Mouse (Mus musculus) spleen, postnatal 4 days (tissue): ENCODE data around the gene Samd4.
A peak's percentile ranks its signal among the peaks of the same experiment; 100 is the strongest.

Source experiments
- DNase-seq, 2 experiments: peaks; one replicate each; pipeline ENCODE4 v3.0.0; 2022; ENCODE audit warnings: low spot score in 2 of 2

The Samd4 gene

GRCm38 (mm10) chr14:47074045-47074666 is 191.5 kb downstream of the Samd4 start:
- peak in 1 of 2 experiments; percentile 68 for DNase-seq

GRCm38 (mm10) chr14:47075010-47075677 is 192.5 kb downstream of the Samd4 start:
- DNase-seq = peak in 1 of 2 experiments; percentile 51

GRCm38 (mm10) chr14:47075856-47076255 is 193.2 kb downstream of the Samd4 start:
- no peak for DNase-seq

GRCm38 (mm10) chr14:47076956-47077575 is 194.4 kb downstream of the Samd4 start:
- no peak for DNase-seq

- DNase-seq = no peak
Measured at GRCm38 (mm10) chr14:47077576-47077970, 194.9 kb downstream of the Samd4 start.

GRCm38 (mm10) chr14:47079911-47080310 is 197.3 kb downstream of the Samd4 start:
- DNase-seq = no peak

GRCm38 (mm10) chr14:47083311-47083710 is 200.7 kb downstream of the Samd4 start:
- DNase-seq = no peak

GRCm38 (mm10) chr14:47083838-47084237 is 201.2 kb downstream of the Samd4 start:
- DNase-seq = no peak

- DNase-seq = no peak
Measured at GRCm38 (mm10) chr14:47084686-47085085, 202.0 kb downstream of the Samd4 start.

- DNase-seq = no peak
Measured at GRCm38 (mm10) chr14:47086123-47086522, 203.5 kb downstream of the Samd4 start.

GRCm38 (mm10) chr14:47086743-47087142 is 204.1 kb downstream of the Samd4 start:
- peak; percentile 64 to 82 for DNase-seq

GRCm38 (mm10) chr14:47087182-47087581 is 204.5 kb downstream of the Samd4 start:
- peak; percentile 79 to 94 for DNase-seq

GRCm38 (mm10) chr14:47087669-47088250 is 205.1 kb downstream of the Samd4 start:
- no peak for DNase-seq

- DNase-seq = peak in 1 of 2 experiments; percentile 39
Measured at GRCm38 (mm10) chr14:47088339-47088738, 205.7 kb downstream of the Samd4 start.

- DNase-seq = no peak
Measured at GRCm38 (mm10) chr14:47089153-47089552, 206.5 kb downstream of the Samd4 start.

GRCm38 (mm10) chr14:47091908-47092307 is 209.3 kb downstream of the Samd4 start:
- DNase-seq = no peak

- DNase-seq = no peak
Measured at GRCm38 (mm10) chr14:47093355-47093792, 210.7 kb downstream of the Samd4 start.

GRCm38 (mm10) chr14:47095036-47095435 is 212.4 kb downstream of the Samd4 start:
- peak in 1 of 2 experiments; percentile 53 for DNase-seq

- no peak for DNase-seq
Measured at GRCm38 (mm10) chr14:47096357-47096756, 213.7 kb downstream of the Samd4 start.

- DNase-seq = peak in 1 of 2 experiments; percentile 61
Measured at GRCm38 (mm10) chr14:47104246-47105173, 221.9 kb downstream of the Samd4 start.

- no peak for DNase-seq
Measured at GRCm38 (mm10) chr14:47105174-47105557, 222.5 kb downstream of the Samd4 start.
